Mouse (Mus musculus) forebrain, postnatal 0 days (tissue): ENCODE data around the gene Rhbdd3. TPM values are rescaled to one million over a fixed set of nuclear protein-coding genes. Genes with fewer than 3 reads are reported as not detected.
A peak's percentile ranks its signal among the peaks of the same experiment; 100 is the strongest.

Source experiments
- ATAC-seq: fragments of 200-750 bp; cut with Nextera tagmentation; 2 replicates; pipeline ENCODE4 v1.8.0; 2017; ENCODE audit warnings: mild to moderate bottlenecking, moderate library complexity
- DNase-seq: peaks from one replicate; pipeline ENCODE4 v3.0.0-alpha.2; 2015
- H3K27ac ChIP-seq: fragments of 300-500 bp; sonication (generic); 2 replicates; pipeline ENCODE4 v1.5.1; 2014; ENCODE audit warnings: low read depth, mild to moderate bottlenecking, antibody characterized with exemption, low read length, moderate library complexity, mixed read lengths
- H3K27me3 ChIP-seq: fragments of 300-500 bp; sonication (generic); 2 replicates; pipeline ENCODE4 v1.6.1; 2014; ENCODE audit warnings: mild to moderate bottlenecking, low read length, mixed read lengths; ENCODE audit not compliant: insufficient read depth
- H3K36me3 ChIP-seq: fragments of 300-500 bp; sonication (generic); 2 replicates; pipeline ENCODE4 v1.6.1; 2014; ENCODE audit warnings: mild to moderate bottlenecking, moderate library complexity; ENCODE audit not compliant: insufficient read depth
- H3K4me1 ChIP-seq: fragments of 300-500 bp; sonication (generic); 2 replicates; pipeline ENCODE4 v1.6.1; 2014; ENCODE audit warnings: antibody characterized with exemption; ENCODE audit not compliant: insufficient read depth
- H3K4me2 ChIP-seq: fragments of 300-500 bp; sonication (generic); 2 replicates; pipeline ENCODE4 v1.6.1; 2014; ENCODE audit warnings: low read depth, mild to moderate bottlenecking, moderate library complexity
- H3K4me3 ChIP-seq: fragments of 300-500 bp; sonication (generic); 2 replicates; pipeline ENCODE4 v1.5.1; 2014; ENCODE audit warnings: low read depth, low read length, mixed read lengths
- H3K9ac ChIP-seq: fragments of 300-500 bp; sonication (generic); 2 replicates; pipeline ENCODE4 v1.6.1; 2014; ENCODE audit warnings: mild to moderate bottlenecking
- H3K9me3 ChIP-seq: fragments of 300-500 bp; sonication (generic); 2 replicates; pipeline ENCODE4 v1.6.1; 2016; ENCODE audit warnings: low read length
- CTCF ChIP-seq: sonication (generic); IDR thresholded peaks from 2 replicates; pipeline ENCODE4 v1.5.1; 2016; ENCODE audit warnings: antibody characterized with exemption, control low read depth, low read depth
- whole genome bisulfite sequencing: fragments of 180-500 bp; shearing (Covaris S2); extraction: QIAGEN DNeasy Blood & Tissue Kit; methylation state at CpG from one replicate; pipeline ENCODE4 v1.1.7; 2014; 5-methylcytosine and 5-hydroxymethylcytosine counted together
- polyA plus RNA-seq: library from polyadenylated mRNA; unstranded; fragments of >200 nt; fragmentation: Nextera tagmentation; extraction: Ambion mirVana; gene quantifications from 2 replicates; pipeline ENCODE4 v1.2.1, GENCODE M21; 2015
- total RNA-seq: library from RNA; depleted of rRNA; stranded (reverse); fragments of >200 nt; gene quantifications from 2 replicates; pipeline ENCODE4 v1.2.3, GENCODE M21; 2014

Gene Rhbdd3
- total and polyA plus RNA-seq, 2 experiments from 2014 or later: 31.0 to 36.6 TPM

GRCm38 (mm10) chr11:5141252-5141651, 42.5 kb downstream of the Rhbdd3 start:
- no peaks in the 10 kb centered on the region for H3K27me3 ChIP-seq
- ATAC-seq (no peak), DNase-seq (no peak)
- H3K36me3 ChIP-seq: no peaks in the 10 kb centered on the region
- no peaks in the 10 kb centered on the region for H3K9me3 ChIP-seq
- TF ChIP-seq CTCF: no peak
- no peaks in the 10 kb centered on the region for H3K4me1 ChIP-seq
- H3K27ac ChIP-seq: no peak overlapping the region
- no peak overlapping the region for H3K4me3 ChIP-seq
- no peak overlapping the region for H3K9ac ChIP-seq
- WGBS: 87% methylated on average over 5 of the region's 5 CpGs
- no peak overlapping the region for H3K4me2 ChIP-seq

- Histone ChIP-seq H3K4me1 (no peaks in the 10 kb centered on the region), H3K27ac (no peak overlapping the region), H3K36me3 (no peaks in the 10 kb centered on the region), H3K27me3 (no peaks in the 10 kb centered on the region), H3K9me3 (no peaks in the 10 kb centered on the region), H3K4me2 (no peak overlapping the region), H3K4me3 (no peak overlapping the region), H3K9ac (no peak overlapping the region)
- no peak for TF ChIP-seq CTCF
- WGBS: 90% methylated on average over 2 of the region's 2 CpGs
- DNase-seq (no peak), ATAC-seq (no peak)
Observed at GRCm38 (mm10) chr11:5141965-5142364, 43.2 kb downstream of the Rhbdd3 start.

GRCm38 (mm10) chr11:5145600-5145999, 46.9 kb downstream of the Rhbdd3 start:
- Histone ChIP-seq H3K27me3 (no peaks in the 10 kb centered on the region), H3K4me3 (no peak overlapping the region), H3K4me2 (no peak overlapping the region), H3K36me3 (no peaks in the 10 kb centered on the region), H3K4me1 (no peaks in the 10 kb centered on the region), H3K9me3 (no peaks in the 10 kb centered on the region), H3K27ac (no peak overlapping the region), H3K9ac (no peak overlapping the region)
- no peak for DNase-seq
- no peak for ATAC-seq
- 83% methylated on average over 3 of the region's 3 CpGs for WGBS
- TF ChIP-seq CTCF: no peak

GRCm38 (mm10) chr11:5149249-5149648, 50.5 kb downstream of the Rhbdd3 start:
- no peak for ATAC-seq
- Histone ChIP-seq H3K27me3 (no peaks in the 10 kb centered on the region), H3K4me1 (no peaks in the 10 kb centered on the region), H3K4me3 (no peak overlapping the region), H3K36me3 (no peaks in the 10 kb centered on the region), H3K9me3 (no peaks in the 10 kb centered on the region), H3K9ac (no peak overlapping the region), H3K27ac (no peak overlapping the region), H3K4me2 (no peak overlapping the region)
- 17% methylated on average over 7 of the region's 7 CpGs for WGBS
- DNase-seq: no peak
- TF ChIP-seq CTCF: no peak

GRCm38 (mm10) chr11:5149955-5150354, 51.2 kb downstream of the Rhbdd3 start:
- H3K4me1 ChIP-seq: no peaks in the 10 kb centered on the region
- 30% methylated on average over 9 of the region's 9 CpGs for WGBS
- no peak overlapping the region for H3K4me2 ChIP-seq
- ATAC-seq (no peak), DNase-seq (no peak)
- no peak overlapping the region for H3K9ac ChIP-seq
- no peaks in the 10 kb centered on the region for H3K27me3 ChIP-seq
- H3K36me3 ChIP-seq: no peaks in the 10 kb centered on the region
- TF ChIP-seq CTCF: no peak
- H3K4me3 ChIP-seq: no peak overlapping the region
- no peaks in the 10 kb centered on the region for H3K9me3 ChIP-seq
- H3K27ac ChIP-seq: no peak overlapping the region

- ATAC-seq (no peak), DNase-seq (no peak)
- Histone ChIP-seq H3K9ac (no peak overlapping the region), H3K9me3 (no peaks in the 10 kb centered on the region), H3K27ac (no peak overlapping the region), H3K4me3 (no peak overlapping the region), H3K4me2 (peak overlapping the region; percentile 90; the same call in 1 of the 2 replicates), H3K27me3 (no peaks in the 10 kb centered on the region), H3K36me3 (no peaks in the 10 kb centered on the region), H3K4me1 (no peaks in the 10 kb centered on the region)
- 55% methylated on average over 9 of the region's 9 CpGs for WGBS
- no peak for TF ChIP-seq CTCF
Observed at GRCm38 (mm10) chr11:5150416-5151246, 51.9 kb downstream of the Rhbdd3 start.

- peak overlapping the region; percentile 90 for H3K4me2 ChIP-seq
- no peak for TF ChIP-seq CTCF
- 12% methylated on average over 4 of the region's 4 CpGs for WGBS
- H3K9me3 ChIP-seq: no peaks in the 10 kb centered on the region
- H3K27ac ChIP-seq: no peak overlapping the region
- peak overlapping the region; percentile 74 for H3K9ac ChIP-seq
- no peaks in the 10 kb centered on the region for H3K4me1 ChIP-seq
- ATAC-seq (no peak), DNase-seq (no peak)
- H3K27me3 ChIP-seq: no peaks in the 10 kb centered on the region
- H3K4me3 ChIP-seq: peak overlapping the region; percentile 52
- no peaks in the 10 kb centered on the region for H3K36me3 ChIP-seq
Observed at GRCm38 (mm10) chr11:5151247-5151630, 52.5 kb downstream of the Rhbdd3 start.
